Mouse (Mus musculus) ES-E14 (cell line): Measurements from ENCODE around the gene Ncam1.

Experiments
- CHD2 ChIP-seq: IDR thresholded peaks from 2 replicates; pipeline ENCODE4 v1.6.1; 2014; ENCODE audit warnings: mild to moderate bottlenecking, low read depth, low read length, inconsistent platforms
- HCFC1 ChIP-seq: IDR thresholded peaks from 2 replicates; pipeline ENCODE4 v1.6.1; 2012; ENCODE audit warnings: low read length, inconsistent platforms, borderline replicate concordance; ENCODE audit not compliant: insufficient read depth
- MAFK ChIP-seq: IDR thresholded peaks from 2 replicates; pipeline ENCODE4 v1.6.1; 2014; ENCODE audit warnings: mild to moderate bottlenecking, low read depth, low read length, inconsistent platforms; ENCODE audit not compliant: insufficient read depth
- ZC3H11A ChIP-seq: IDR thresholded peaks from 2 replicates; pipeline ENCODE4 v1.6.1; 2012; ENCODE audit warnings: low read depth, mild to moderate bottlenecking, inconsistent platforms, low read length, borderline replicate concordance
- ZNF384 ChIP-seq: IDR thresholded peaks from 2 replicates; pipeline ENCODE4 v1.6.1; 2012; ENCODE audit warnings: low read depth, low read length, inconsistent platforms

DNA sequence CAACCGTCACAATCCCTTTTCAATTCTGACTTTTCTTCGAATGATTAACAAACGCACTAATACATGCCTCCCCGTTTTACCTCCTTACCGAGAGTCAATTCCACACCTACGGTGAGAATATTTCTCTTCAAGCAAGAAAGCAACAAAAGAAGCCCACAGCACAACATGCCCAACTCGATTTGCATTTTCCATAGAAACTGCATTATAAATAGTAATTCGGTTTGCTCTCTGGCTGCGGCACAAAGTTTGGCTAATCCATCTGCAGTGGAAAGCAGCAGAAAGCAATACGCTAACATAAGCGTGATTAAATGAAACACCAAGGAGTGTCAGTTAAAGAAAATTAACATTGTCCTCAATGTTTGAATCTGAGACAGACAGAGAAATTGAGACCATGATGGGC, 177.0 kb downstream of the Ncam1 start:
- TF ChIP-seq HCFC1 (no peak), ZC3H11A (no peak), MAFK (no peak), CHD2 (no peak), ZNF384 (no peak)
